Mouse (Mus musculus) liver, embryonic 14.5 days (tissue): ENCODE results near the gene Slc12a5.

Experiments
- CTCF ChIP-seq: IDR thresholded peaks from 2 replicates; pipeline ENCODE4 v1.5.1; 2016; ENCODE audit warnings: antibody characterized with exemption, low read depth, control low read depth
- EP300 ChIP-seq: IDR thresholded peaks from 2 replicates; pipeline ENCODE4 v1.6.1; 2016; ENCODE audit warnings: antibody characterized with exemption, low read depth

DNA sequence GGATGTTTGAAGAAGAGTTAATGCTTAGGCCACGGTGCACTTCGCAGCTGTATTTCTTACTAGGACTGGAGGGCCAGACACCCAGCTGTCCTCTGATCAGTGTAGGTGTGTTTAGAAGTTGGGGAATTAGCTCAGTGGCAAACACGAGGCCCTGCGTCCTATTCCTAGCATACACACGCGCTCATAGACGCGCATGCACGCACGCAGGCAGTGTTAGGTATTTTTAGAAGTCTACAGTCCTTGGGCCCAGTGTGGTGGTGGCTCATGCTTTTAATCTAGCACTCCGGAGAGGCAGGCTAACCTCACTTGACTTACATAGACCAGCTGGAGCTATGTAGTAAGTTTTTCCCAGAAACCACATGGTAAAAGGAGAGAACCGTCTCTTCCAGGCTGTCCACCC, 48.5 kb upstream of the Slc12a5 start:
- TF ChIP-seq EP300 (no peak), CTCF (no peak)
